Mouse (Mus musculus): Measurements from ENCODE around the gene Ssr2.

DNA sequence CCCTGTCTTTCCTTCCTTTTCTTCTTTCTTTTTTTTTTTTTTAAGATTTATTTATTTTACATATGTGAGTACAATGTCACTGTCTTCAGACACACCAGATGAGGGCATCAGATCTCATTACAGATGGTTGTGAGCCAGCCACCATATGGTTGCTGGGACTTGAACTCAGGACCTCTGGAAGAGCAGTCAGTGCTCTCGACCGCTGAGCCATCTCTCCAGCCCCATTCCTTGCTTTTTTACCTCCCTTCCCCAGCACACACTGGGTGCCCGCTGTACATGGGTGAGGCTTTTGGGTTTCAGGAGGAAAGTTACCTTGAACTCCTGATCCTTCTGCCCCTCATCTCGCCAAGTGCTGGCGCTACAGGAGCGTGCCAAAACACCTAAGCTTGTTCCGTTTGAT lies 49.9 kb downstream of the Ssr2 start:
- TF ChIP-seq CTCF (IDR thresholded peaks at IDR 0.05; ENCODE audit: low read depth) (no peak), EP300 (optimal IDR thresholded peaks at IDR 0.05) (no peak)

All from stomach, postnatal 0 days (tissue).